Mouse (Mus musculus): ENCODE measurements around the gene Rragc. TPM values are rescaled to one million over a fixed set of nuclear protein-coding genes. Genes with fewer than 3 reads are reported as not detected.

Gene Rragc
- polyA plus RNA-seq (2015; fragmentation: Nextera tagmentation; extraction: Ambion mirVana), result 40.2 and 53.9 TPM in 2 replicates

DNA sequence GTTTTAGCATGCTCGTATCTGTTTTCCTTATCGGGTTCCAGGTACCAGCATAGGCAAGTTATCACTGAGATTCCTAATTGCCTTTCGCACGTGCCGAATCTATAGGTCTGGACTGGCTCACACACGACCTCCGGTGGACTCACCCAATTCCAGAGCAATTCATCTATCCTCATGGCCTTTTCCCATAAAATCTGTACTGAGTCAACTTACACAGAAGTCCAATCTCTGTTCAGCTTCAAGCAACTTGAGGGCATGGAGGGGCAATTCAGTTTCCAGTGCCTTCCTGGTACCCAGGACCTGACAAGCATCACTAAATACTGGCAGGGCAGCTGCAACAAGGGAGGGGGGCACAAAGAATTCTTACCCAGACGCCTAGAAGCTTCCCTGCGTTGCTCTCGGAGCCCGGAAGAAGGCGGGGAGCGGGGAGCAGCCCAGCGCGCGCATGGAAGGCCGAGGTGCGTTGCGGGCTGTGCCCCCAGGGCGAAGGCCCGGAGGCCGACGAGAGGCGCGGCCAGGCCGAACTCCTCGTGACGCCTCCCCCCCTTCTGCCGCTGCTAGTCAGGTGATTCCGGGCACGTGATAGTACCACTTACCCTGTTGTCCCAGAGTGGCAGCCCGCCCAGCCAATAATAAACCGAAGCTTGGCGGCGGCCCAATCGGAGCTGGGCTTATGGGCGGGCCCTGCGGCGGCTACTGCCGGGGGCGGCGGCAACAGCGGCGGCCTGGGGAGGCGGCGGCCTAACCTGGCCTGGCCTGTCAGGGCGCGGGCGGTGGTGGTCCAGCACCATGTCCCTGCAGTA is at the start of gene Rragc:
TSS of gene Rragc (plus strand) at position 699 of the 800 bp plus-strand sequence.

DNA sequence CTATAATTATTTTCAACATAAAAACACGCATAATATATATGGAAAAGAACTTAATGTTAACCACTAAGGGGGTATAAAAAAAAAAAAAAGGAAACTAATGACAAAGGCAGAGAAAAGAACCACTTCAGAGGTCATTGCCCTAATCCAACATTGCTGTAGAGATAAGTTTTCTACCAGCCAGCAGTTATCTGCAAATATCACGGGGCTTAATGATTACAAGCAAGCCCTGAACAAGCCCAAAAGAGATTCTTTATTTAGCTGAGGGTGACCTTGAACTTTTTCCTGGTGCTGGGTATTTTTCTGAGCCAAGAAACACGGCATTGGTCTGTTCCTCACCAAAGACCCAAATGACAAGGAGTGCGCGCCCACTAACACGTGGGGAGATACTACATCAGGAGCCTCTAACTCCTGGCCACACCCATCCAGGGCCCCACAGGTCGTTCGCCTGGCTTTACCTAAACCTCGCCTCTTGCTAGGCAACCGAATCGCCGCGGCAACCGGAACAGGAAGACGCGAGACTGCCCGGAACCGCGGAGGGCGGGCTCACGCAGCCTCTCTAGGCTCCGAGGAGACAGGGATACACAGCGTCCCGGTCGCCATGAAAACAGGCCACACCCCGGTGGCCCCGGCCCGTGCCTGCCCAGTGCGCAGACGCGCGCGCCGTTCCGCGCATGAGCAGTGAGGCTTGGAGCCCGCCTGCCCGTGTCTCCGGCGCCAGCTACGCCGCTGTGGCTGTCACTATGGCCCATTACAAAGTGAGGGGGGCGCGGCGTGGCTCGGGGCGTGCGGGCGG is 12.7 kb upstream of the Rragc start, which contains the start of gene Mycbp:
TSS of gene Mycbp (plus strand) at position 500 of the 793 bp plus-strand sequence.

GRCm38 (mm10) chr4:123917548-123918140 is 398 bp downstream of the Rragc start, which contains the start of gene 4930535I16Rik:
TSS of gene 4930535I16Rik (minus strand) at chr4:123918022.

Other genes with a start within 250 kb of the Rragc start
- 22.3 and 23.9 TPM in 2 replicates for gene Macf1, start 233.1 kb upstream of the Rragc start, polyA plus RNA-seq (2015; fragmentation: Nextera tagmentation; extraction: Ambion mirVana)
- 504 and 512 TPM in 2 replicates for gene Ndufs5, start 199.2 kb upstream of the Rragc start, polyA plus RNA-seq (2015; fragmentation: Nextera tagmentation; extraction: Ambion mirVana)
- 47.0 and 69.0 TPM in 2 replicates for gene Akirin1, start 167.1 kb upstream of the Rragc start, polyA plus RNA-seq (2015; fragmentation: Nextera tagmentation; extraction: Ambion mirVana)
- gene Rhbdl2, start 129.6 kb upstream of the Rragc start, polyA plus RNA-seq (2015; fragmentation: Nextera tagmentation; extraction: Ambion mirVana), result 0.99 and 2.3 TPM in 2 replicates
- 0.14 TPM in 2 replicates for gene 4933427I04Rik, start 57.8 kb upstream of the Rragc start, polyA plus RNA-seq (2015; fragmentation: Nextera tagmentation; extraction: Ambion mirVana)
- 144 and 161 TPM in 2 replicates for gene Mycbp, start 12.6 kb upstream of the Rragc start, polyA plus RNA-seq (2015; fragmentation: Nextera tagmentation; extraction: Ambion mirVana)
- not detected in 2 replicates for gene 4930535I16Rik, start 576 bp downstream of the Rragc start, polyA plus RNA-seq (2015; fragmentation: Nextera tagmentation; extraction: Ambion mirVana)